Mouse (Mus musculus) ES-E14 (cell line): Measurements from ENCODE around the gene 2310022A10Rik. TPM values are rescaled to one million over a fixed set of nuclear protein-coding genes. Genes with fewer than 3 reads are reported as not detected.

Experiments
- DNase-seq: peaks from one replicate; pipeline ENCODE4 v3.0.0-alpha.2; 2013; ENCODE audit warnings: low read depth, low spot score
- H3K27ac ChIP-seq: 2 replicates; pipeline ENCODE4 v1.5.1; 2012; ENCODE audit warnings: low read depth, mild to moderate bottlenecking, low read length, moderate library complexity, mixed read lengths; ENCODE audit not compliant: poor library complexity, insufficient read depth, severe bottlenecking
- H3K36me3 ChIP-seq: 2 replicates; pipeline ENCODE4 v1.6.1; 2012; ENCODE audit warnings: mild to moderate bottlenecking, low read length, moderate library complexity, mixed read lengths; ENCODE audit not compliant: control insufficient read depth, poor library complexity, insufficient read depth, severe bottlenecking
- H3K4me1 ChIP-seq, 2 experiments: fragments of 150-350 bp in 1 of 2; sonication (generic) in 1 of 2; 2 replicates each; pipeline ENCODE4 v1.6.1; 2012; ENCODE audit warnings: low read length in 2 of 2, mild to moderate bottlenecking in 1 of 2, mixed read lengths in 1 of 2; ENCODE audit not compliant: control insufficient read depth in 2 of 2, insufficient read depth in 2 of 2, poor library complexity in 1 of 2
- H3K4me3 ChIP-seq, 2 experiments: fragments of 150-350 bp in 1 of 2; sonication (generic) in 1 of 2; 2 replicates each; pipeline ENCODE4 v1.5.1; 2012; ENCODE audit warnings: low read length in 2 of 2, low read depth in 1 of 2, mild to moderate bottlenecking in 1 of 2, mixed read lengths in 1 of 2; ENCODE audit not compliant: insufficient read depth in 1 of 2, poor library complexity in 1 of 2, severe bottlenecking in 1 of 2
- H3K9ac ChIP-seq: 2 replicates; pipeline ENCODE4 v1.6.1; 2012; ENCODE audit warnings: low read depth, mild to moderate bottlenecking, low read length, mixed read lengths; ENCODE audit not compliant: poor library complexity, insufficient read depth, severe bottlenecking
- H3K9me3 ChIP-seq: fragments of 150-350 bp; sonication (generic); 2 replicates; pipeline ENCODE4 v1.6.1; 2012; ENCODE audit warnings: low read depth, mild to moderate bottlenecking, low read length; ENCODE audit not compliant: control insufficient read depth, insufficient read depth
- CHD2 ChIP-seq: IDR thresholded peaks from 2 replicates; pipeline ENCODE4 v1.6.1; 2014; ENCODE audit warnings: mild to moderate bottlenecking, low read depth, low read length, inconsistent platforms
- HCFC1 ChIP-seq: IDR thresholded peaks from 2 replicates; pipeline ENCODE4 v1.6.1; 2012; ENCODE audit warnings: low read length, inconsistent platforms, borderline replicate concordance; ENCODE audit not compliant: insufficient read depth
- MAFK ChIP-seq: IDR thresholded peaks from 2 replicates; pipeline ENCODE4 v1.6.1; 2014; ENCODE audit warnings: mild to moderate bottlenecking, low read depth, low read length, inconsistent platforms; ENCODE audit not compliant: insufficient read depth
- ZC3H11A ChIP-seq: IDR thresholded peaks from 2 replicates; pipeline ENCODE4 v1.6.1; 2012; ENCODE audit warnings: low read depth, mild to moderate bottlenecking, inconsistent platforms, low read length, borderline replicate concordance
- ZNF384 ChIP-seq: IDR thresholded peaks from 2 replicates; pipeline ENCODE4 v1.6.1; 2012; ENCODE audit warnings: low read depth, low read length, inconsistent platforms
- in situ Hi-C, 2 experiments: fragments of 600-800 bp; cut with MboI; formaldehyde crosslinking; loops; one replicate each; pipeline ENCODE4 v1.15.1; 2025; ENCODE audit warnings: low sequenced_read_pairs in 2 of 2, inconsistent platforms in 1 of 2; ENCODE audit not compliant: unreplicated experiment in 2 of 2
- total RNA-seq: library from RNA; depleted of rRNA; stranded (reverse); fragments of 300-350 nt; gene quantifications from 2 replicates; pipeline ENCODE4 v1.2.3, GENCODE M21; 2012

Gene 2310022A10Rik
- total RNA-seq, 1 experiment = 15.9 TPM

GRCm38 (mm10) chr7:27610370-27610769 is 57.3 kb downstream of the 2310022A10Rik start:
- H3K4me1 ChIP-seq = peaks cover 0 to 4% of the 10 kb centered on the region in 2 experiments; a peak in 1 of 4 replicates
- H3K27ac ChIP-seq = no peak overlapping the region
- no peak overlapping the region for H3K4me3 ChIP-seq
- no peaks in the 10 kb centered on the region for H3K9me3 ChIP-seq
- H3K36me3 ChIP-seq = peaks cover 8% of the 10 kb centered on the region; the same call in 1 of the 2 replicates
- no peak for TF ChIP-seq CHD2
- TF ChIP-seq ZC3H11A = no peak
- TF ChIP-seq HCFC1 = no peak
- no peak for TF ChIP-seq ZNF384
- TF ChIP-seq MAFK = no peak
- DNase-seq = no peak
- in situ Hi-C loops = no loop called here
- no peak overlapping the region for H3K9ac ChIP-seq

- TF ChIP-seq ZNF384 = no peak
- Histone ChIP-seq H3K27ac (no peak overlapping the region), H3K4me1 (peaks cover 0 to 4% of the 10 kb centered on the region in 2 experiments; a peak in 1 of 4 replicates), H3K9me3 (no peaks in the 10 kb centered on the region), H3K36me3 (peaks cover 8% of the 10 kb centered on the region; the same call in 1 of the 2 replicates), H3K4me3 (no peak overlapping the region), H3K9ac (no peak overlapping the region)
- DNase-seq = no peak
- in situ Hi-C loops = no loop called here
These were observed 57.8 kb downstream of the 2310022A10Rik start for GRCm38 (mm10) chr7:27610871-27611270.

GRCm38 (mm10) chr7:27612940-27613339 is 59.9 kb downstream of the 2310022A10Rik start:
- H3K27ac ChIP-seq = no peak overlapping the region
- no peak overlapping the region for H3K4me3 ChIP-seq
- no peak overlapping the region for H3K9ac ChIP-seq
- no peak for TF ChIP-seq ZC3H11A
- TF ChIP-seq ZNF384 = no peak
- no peak for TF ChIP-seq MAFK
- no peak for TF ChIP-seq HCFC1
- H3K9me3 ChIP-seq = no peaks in the 10 kb centered on the region
- no peak for DNase-seq
- in situ Hi-C loops = no loop called here
- peaks cover 16% of the 10 kb centered on the region for H3K36me3 ChIP-seq
- H3K4me1 ChIP-seq = 0 out of 4 replicates have a peak, but pooled peaks cover 0 to 2% of the 10 kb centered on the region in 2 experiments

GRCm38 (mm10) chr7:27613751-27614499 is 60.9 kb downstream of the 2310022A10Rik start:
- TF ChIP-seq ZNF384 = no peak
- TF ChIP-seq MAFK = no peak
- TF ChIP-seq HCFC1 = no peak
- no peak for TF ChIP-seq ZC3H11A
- TF ChIP-seq CHD2 = no peak
- no peak overlapping the region for H3K9ac ChIP-seq
- peaks cover 18% of the 10 kb centered on the region for H3K36me3 ChIP-seq
- no peak overlapping the region for H3K4me3 ChIP-seq
- in situ Hi-C loops = no loop called here
- DNase-seq = no peak
- H3K4me1 ChIP-seq = 0 out of 4 replicates have a peak, but pooled peaks cover 0 to 2% of the 10 kb centered on the region in 2 experiments
- H3K27ac ChIP-seq = no peak overlapping the region
- H3K9me3 ChIP-seq = no peaks in the 10 kb centered on the region
